Mouse (Mus musculus) spleen, adult 2 months (tissue): ENCODE data around the gene Nedd8.

Experiments used
- CTCF ChIP-seq: fragments of 200-500 bp; IDR thresholded peaks from 2 replicates; pipeline ENCODE4 v1.5.1; 2011; ENCODE audit warnings: mild to moderate bottlenecking, inconsistent platforms; ENCODE audit not compliant: insufficient read depth, insufficient read length, insufficient replicate concordance; ENCODE audit errors: extremely low read depth
- POLR2A ChIP-seq: fragments of 200-500 bp; IDR thresholded peaks from 2 replicates; pipeline ENCODE4 v1.6.1; 2011; ENCODE audit warnings: low read depth, low read length, inconsistent platforms

- TF ChIP-seq POLR2A = no peak
- TF ChIP-seq CTCF = no peak
Observed at GRCm38 (mm10) chr14:55714893-55715292, 43.0 kb upstream of the Nedd8 start.
